Mouse (Mus musculus): ENCODE results near the gene Zfp710.

Gene Zfp710

GRCm38 (mm10) chr7:80057781-80058180 lies 33.2 kb downstream of the Zfp710 start:
- DNase-seq (ENCODE audit: low spot score) = no peak

- no peak for DNase-seq (ENCODE audit: low spot score)
These were observed 33.9 kb downstream of the Zfp710 start for GRCm38 (mm10) chr7:80058405-80059063.

GRCm38 (mm10) chr7:80059064-80059838 lies 34.6 kb downstream of the Zfp710 start:
- peak; percentile 32 for DNase-seq (ENCODE audit: low spot score)

- no peak for DNase-seq (ENCODE audit: low spot score)
These were observed 35.6 kb downstream of the Zfp710 start for GRCm38 (mm10) chr7:80060012-80060778.

GRCm38 (mm10) chr7:80062083-80062826 lies 37.6 kb downstream of the Zfp710 start:
- DNase-seq (ENCODE audit: low spot score) = no peak

GRCm38 (mm10) chr7:80063244-80063643 lies 38.6 kb downstream of the Zfp710 start:
- no peak for DNase-seq (ENCODE audit: low spot score)

GRCm38 (mm10) chr7:80063902-80064736 lies 39.5 kb downstream of the Zfp710 start:
- no peak for DNase-seq (ENCODE audit: low spot score)

- no peak for DNase-seq (ENCODE audit: low spot score)
These were observed 40.6 kb downstream of the Zfp710 start for GRCm38 (mm10) chr7:80065250-80065649.

GRCm38 (mm10) chr7:80066675-80067455 lies 42.3 kb downstream of the Zfp710 start:
- no peak for DNase-seq (ENCODE audit: low spot score)

GRCm38 (mm10) chr7:80068341-80068740 lies 43.7 kb downstream of the Zfp710 start:
- no peak for DNase-seq (ENCODE audit: low spot score)

- DNase-seq (ENCODE audit: low spot score) = no peak
These were observed 45.2 kb downstream of the Zfp710 start for GRCm38 (mm10) chr7:80069615-80070327.

GRCm38 (mm10) chr7:80071209-80071608 lies 46.6 kb downstream of the Zfp710 start:
- DNase-seq (ENCODE audit: low spot score) = no peak

GRCm38 (mm10) chr7:80072297-80072696 lies 47.7 kb downstream of the Zfp710 start:
- DNase-seq (ENCODE audit: low spot score) = no peak

- DNase-seq (ENCODE audit: low spot score) = no peak
These were observed 48.9 kb downstream of the Zfp710 start for GRCm38 (mm10) chr7:80073506-80073905.

- DNase-seq (ENCODE audit: low spot score) = no peak
These were observed 50.4 kb downstream of the Zfp710 start for GRCm38 (mm10) chr7:80074921-80075441.

- no peak for DNase-seq (ENCODE audit: low spot score)
These were observed 51.5 kb downstream of the Zfp710 start for GRCm38 (mm10) chr7:80075946-80076583.

GRCm38 (mm10) chr7:80076961-80077716 lies 52.5 kb downstream of the Zfp710 start:
- DNase-seq (ENCODE audit: low spot score) = no peak

- DNase-seq (ENCODE audit: low spot score) = no peak
These were observed 53.2 kb downstream of the Zfp710 start for GRCm38 (mm10) chr7:80077801-80078200.

All from testis, postnatal 14 days (tissue).